Mouse (Mus musculus) spleen, adult 2 months (tissue): Measurements from ENCODE around the gene Tmem100.

Experiments used
- CTCF ChIP-seq: fragments of 200-500 bp; IDR thresholded peaks from 2 replicates; pipeline ENCODE4 v1.5.1; 2011; ENCODE audit warnings: mild to moderate bottlenecking, inconsistent platforms; ENCODE audit not compliant: insufficient read depth, insufficient read length, insufficient replicate concordance; ENCODE audit errors: extremely low read depth
- POLR2A ChIP-seq: fragments of 200-500 bp; IDR thresholded peaks from 2 replicates; pipeline ENCODE4 v1.6.1; 2011; ENCODE audit warnings: low read depth, low read length, inconsistent platforms

- no peak for TF ChIP-seq CTCF
- TF ChIP-seq POLR2A = no peak
These were observed 19.9 kb downstream of the Tmem100 start for GRCm38 (mm10) chr11:90050016-90050415.
